Mouse (Mus musculus) neural tube, embryonic 14.5 days (tissue): ENCODE measurements around the gene Cd79a. TPM values are rescaled to one million over a fixed set of nuclear protein-coding genes. Genes with fewer than 3 reads are reported as not detected.

Experiments
- polyA plus RNA-seq: library from polyadenylated mRNA; unstranded; fragments of >200 nt; fragmentation: Nextera tagmentation; extraction: Ambion mirVana; gene quantifications from 2 replicates; pipeline ENCODE4 v1.2.1, GENCODE M21; 2014

Gene Cd79a
- polyA plus RNA-seq, 1 experiment from 2014 or later, result 0.16 TPM

Other genes starting within 250 kb of the Cd79a start
- not detected in 2 replicates for gene Tex101, start 220.7 kb upstream of the Cd79a start, polyA plus RNA-seq
- not detected in 2 replicates for gene BC049730, start 188.1 kb upstream of the Cd79a start, polyA plus RNA-seq
- not detected in 2 replicates for gene Gm4763, start 170.5 kb upstream of the Cd79a start, polyA plus RNA-seq
- 0.11 TPM in 1 of 2 replicates, not detected in the other for gene Cd177, start 137.1 kb upstream of the Cd79a start, polyA plus RNA-seq
- 0.99 and 1.2 TPM in 2 replicates for gene Ceacam10, start 120.2 kb upstream of the Cd79a start, polyA plus RNA-seq
- gene Gm9844, start 35.2 kb upstream of the Cd79a start, polyA plus RNA-seq, result 25.0 and 25.6 TPM in 2 replicates
- gene Lypd4, start 27.4 kb upstream of the Cd79a start, polyA plus RNA-seq, result not detected in 2 replicates
- 0.22 TPM in 1 of 2 replicates, not detected in the other for gene Dmrtc2, start 27.3 kb upstream of the Cd79a start, polyA plus RNA-seq
- gene Rps19, start 13.0 kb upstream of the Cd79a start, polyA plus RNA-seq, result 1,219 and 1,260 TPM in 2 replicates
- 65.6 and 71.6 TPM in 2 replicates for gene Arhgef1, start 5.5 kb downstream of the Cd79a start, polyA plus RNA-seq
- 1.2 and 1.5 TPM in 2 replicates for gene Gm4881, start 47.1 kb downstream of the Cd79a start, polyA plus RNA-seq
- gene Rabac1, start 75.4 kb downstream of the Cd79a start, polyA plus RNA-seq, result 319 and 339 TPM in 2 replicates
- gene Atp1a3, start 108.6 kb downstream of the Cd79a start, polyA plus RNA-seq, result 414 and 429 TPM in 2 replicates
- gene Grik5, start 175.0 kb downstream of the Cd79a start, polyA plus RNA-seq, result 22.2 and 28.1 TPM in 2 replicates
- 24.6 and 27.3 TPM in 2 replicates for gene Zfp574, start 175.2 kb downstream of the Cd79a start, polyA plus RNA-seq